Mouse (Mus musculus): ENCODE data around the gene Fcer2a. TPM values are rescaled to one million over a fixed set of nuclear protein-coding genes. Genes with fewer than 3 reads are reported as not detected.

The Fcer2a gene
- polyA plus RNA-seq, 1 experiment from 2014 or later = 0.08 TPM

DNA sequence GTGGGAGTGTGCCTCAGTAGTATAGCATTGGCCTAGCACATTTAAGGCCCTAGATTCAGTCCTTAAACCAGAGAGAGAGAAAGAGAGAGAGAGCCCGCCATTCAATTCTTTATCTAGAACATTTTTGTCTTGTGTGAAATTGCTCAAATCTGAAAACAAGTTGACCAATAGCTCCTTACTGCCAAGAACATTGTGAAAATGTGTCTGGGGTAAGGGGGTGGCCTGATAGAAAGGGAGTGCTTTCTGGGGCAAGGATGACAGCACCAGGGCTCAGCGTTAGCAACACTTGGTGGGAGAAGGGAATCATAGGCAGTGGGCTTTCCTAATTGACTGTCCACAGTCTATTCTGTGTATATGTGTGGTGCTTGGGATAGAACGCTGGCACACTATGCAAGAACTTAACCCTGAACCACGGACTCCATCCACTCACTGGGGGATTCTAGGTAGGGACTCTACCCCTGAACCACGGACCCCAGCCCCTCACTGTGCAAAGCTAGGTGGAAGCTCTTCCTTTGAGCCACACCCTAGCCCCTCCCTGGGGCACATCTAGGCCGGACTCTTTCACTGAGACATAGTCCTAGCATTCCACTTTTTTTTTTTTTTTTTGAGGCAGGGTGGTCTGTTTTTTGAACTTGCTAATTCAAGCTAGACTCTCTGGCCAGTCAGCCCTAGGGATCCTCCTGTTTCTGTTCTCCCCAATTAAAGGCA, 47.0 kb downstream of the Fcer2a start:
- H3K4me1 ChIP-seq (replicated peaks) = no peaks in the 10 kb centered on the region
- no peak overlapping the region for H3K27ac ChIP-seq
- H3K27me3 ChIP-seq (replicated peaks) = no peaks in the 10 kb centered on the region
- H3K9me3 ChIP-seq = no peaks in the 10 kb centered on the region
- WGBS = 84% methylated on average over 6 of the region's 6 CpGs
- no peak for ATAC-seq
- H3K4me3 ChIP-seq (replicated peaks) = no peak overlapping the region
- no peak overlapping the region for H3K9ac ChIP-seq
- H3K36me3 ChIP-seq = no peaks in the 10 kb centered on the region
- no peak overlapping the region for H3K4me2 ChIP-seq (replicated peaks)

DNA sequence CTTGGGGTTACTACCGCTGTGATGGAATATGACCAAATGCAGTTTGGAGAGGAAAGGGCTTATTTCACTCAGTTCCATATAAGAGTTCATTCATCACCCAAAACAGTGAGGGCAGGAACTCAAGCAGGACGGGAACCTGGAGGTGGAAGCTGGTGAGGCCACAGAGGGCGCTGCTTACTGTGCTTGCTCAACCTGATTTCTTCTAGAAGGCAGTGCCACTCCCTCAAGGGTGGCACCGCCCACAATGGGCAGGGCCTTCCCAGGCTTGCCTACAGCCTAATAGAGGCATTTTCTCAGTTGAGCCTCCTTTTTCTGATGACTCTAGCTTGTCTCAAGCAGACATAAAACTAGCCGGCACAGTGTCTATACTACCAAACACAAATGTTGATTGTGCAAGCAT, 48.2 kb downstream of the Fcer2a start:
- no peak overlapping the region for H3K9ac ChIP-seq
- no peaks in the 10 kb centered on the region for H3K9me3 ChIP-seq
- WGBS = 19% methylated on average over 5 of the region's 5 CpGs
- no peaks in the 10 kb centered on the region for H3K36me3 ChIP-seq
- H3K4me2 ChIP-seq (replicated peaks) = no peak overlapping the region
- H3K27me3 ChIP-seq (replicated peaks) = no peaks in the 10 kb centered on the region
- no peaks in the 10 kb centered on the region for H3K4me1 ChIP-seq (replicated peaks)
- H3K4me3 ChIP-seq (replicated peaks) = no peak overlapping the region
- peak; percentile 77 for ATAC-seq
- no peak overlapping the region for H3K27ac ChIP-seq

Other genes with a start within 250 kb of the Fcer2a start
- 8.9 and 15.2 TPM in 2 replicates for gene Pex11g, start 226.5 kb downstream of the Fcer2a start, polyA plus RNA-seq (2015; fragmentation: Nextera tagmentation; extraction: Ambion mirVana)
- not detected in 2 replicates for gene Tex45, start 223.3 kb downstream of the Fcer2a start, polyA plus RNA-seq (2015; fragmentation: Nextera tagmentation; extraction: Ambion mirVana)
- gene Zfp358, start 201.0 kb downstream of the Fcer2a start, polyA plus RNA-seq (2015; fragmentation: Nextera tagmentation; extraction: Ambion mirVana) = 31.3 and 32.6 TPM in 2 replicates
- gene Mcoln1, start 193.7 kb downstream of the Fcer2a start, polyA plus RNA-seq (2015; fragmentation: Nextera tagmentation; extraction: Ambion mirVana) = 52.4 and 60.9 TPM in 2 replicates
- gene Pnpla6, start 178.8 kb downstream of the Fcer2a start, polyA plus RNA-seq (2015; fragmentation: Nextera tagmentation; extraction: Ambion mirVana) = 34.4 and 36.7 TPM in 2 replicates
- gene C330021F23Rik, start 126.2 kb downstream of the Fcer2a start, polyA plus RNA-seq (2015; fragmentation: Nextera tagmentation; extraction: Ambion mirVana) = 5.0 and 5.1 TPM in 2 replicates
- gene Camsap3, start 106.9 kb downstream of the Fcer2a start, polyA plus RNA-seq (2015; fragmentation: Nextera tagmentation; extraction: Ambion mirVana) = 21.0 and 24.4 TPM in 2 replicates
- gene Xab2, start 72.9 kb downstream of the Fcer2a start, polyA plus RNA-seq (2015; fragmentation: Nextera tagmentation; extraction: Ambion mirVana) = 45.2 and 50.9 TPM in 2 replicates
- 89.9 and 93.4 TPM in 2 replicates for gene Pet100, start 72.6 kb downstream of the Fcer2a start, polyA plus RNA-seq (2015; fragmentation: Nextera tagmentation; extraction: Ambion mirVana)
- gene Pcp2, start 68.6 kb downstream of the Fcer2a start, polyA plus RNA-seq (2015; fragmentation: Nextera tagmentation; extraction: Ambion mirVana) = 0.10 TPM in 1 of 2 replicates, not detected in the other
- 110 and 123 TPM in 2 replicates for gene Stxbp2, start 63.2 kb downstream of the Fcer2a start, polyA plus RNA-seq (2015; fragmentation: Nextera tagmentation; extraction: Ambion mirVana)
- gene Retn, start 38.4 kb downstream of the Fcer2a start, polyA plus RNA-seq (2015; fragmentation: Nextera tagmentation; extraction: Ambion mirVana) = 0.27 TPM in 1 of 2 replicates, not detected in the other
- 0.40 and 0.54 TPM in 2 replicates for gene Mcemp1, start 28.4 kb downstream of the Fcer2a start, polyA plus RNA-seq (2015; fragmentation: Nextera tagmentation; extraction: Ambion mirVana)
- gene Fcor, start 21.8 kb downstream of the Fcer2a start, polyA plus RNA-seq (2015; fragmentation: Nextera tagmentation; extraction: Ambion mirVana) = 8.0 and 9.1 TPM in 2 replicates
- 36.0 and 36.7 TPM in 2 replicates for gene Trappc5, start 17.9 kb downstream of the Fcer2a start, polyA plus RNA-seq (2015; fragmentation: Nextera tagmentation; extraction: Ambion mirVana)
- 0.40 TPM in 1 of 2 replicates, not detected in the other for gene Clec4g, start 26.5 kb upstream of the Fcer2a start, polyA plus RNA-seq (2015; fragmentation: Nextera tagmentation; extraction: Ambion mirVana)
- 0.15 and 0.23 TPM in 2 replicates for gene Cd209a, start 54.8 kb upstream of the Fcer2a start, polyA plus RNA-seq (2015; fragmentation: Nextera tagmentation; extraction: Ambion mirVana)
- not detected in 2 replicates for gene Cd209e, start 160.1 kb upstream of the Fcer2a start, polyA plus RNA-seq (2015; fragmentation: Nextera tagmentation; extraction: Ambion mirVana)
- gene Cd209d, start 184.4 kb upstream of the Fcer2a start, polyA plus RNA-seq (2015; fragmentation: Nextera tagmentation; extraction: Ambion mirVana) = not detected in 2 replicates
- gene Cd209b, start 232.7 kb upstream of the Fcer2a start, polyA plus RNA-seq (2015; fragmentation: Nextera tagmentation; extraction: Ambion mirVana) = 0.27 TPM in 1 of 2 replicates, not detected in the other

Measured in intestine, embryonic 15.5 days (tissue).